Mouse (Mus musculus): ENCODE measurements around the gene Csdc2.
"Not testable (repeated sequence)": the region's sequence is repeated elsewhere in the genome, so short reads cannot be mapped to it uniquely, and the experiment has no call there.

Csdc2 gene

DNA sequence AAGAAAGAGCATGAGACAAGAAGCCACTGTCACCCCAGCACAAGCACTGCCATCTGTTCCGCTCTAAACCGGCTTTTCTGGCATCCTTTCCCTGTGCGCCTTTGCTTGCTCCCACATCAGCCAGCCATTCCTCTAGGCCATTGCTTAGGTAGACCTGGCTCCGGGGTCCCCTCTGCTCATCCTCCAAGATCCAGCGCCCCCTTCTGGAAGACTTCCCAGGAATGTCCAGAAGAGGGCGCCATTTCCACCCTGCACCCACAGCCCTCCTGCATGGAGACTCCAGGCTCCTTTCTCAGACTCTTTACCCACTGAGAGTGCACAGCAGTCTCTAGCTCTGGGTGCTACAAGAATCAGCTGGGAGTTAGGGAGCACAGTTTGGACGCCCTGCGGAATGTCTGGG lies 19.9 kb downstream of the Csdc2 start:
- peak; percentile 52 for DNase-seq

DNA sequence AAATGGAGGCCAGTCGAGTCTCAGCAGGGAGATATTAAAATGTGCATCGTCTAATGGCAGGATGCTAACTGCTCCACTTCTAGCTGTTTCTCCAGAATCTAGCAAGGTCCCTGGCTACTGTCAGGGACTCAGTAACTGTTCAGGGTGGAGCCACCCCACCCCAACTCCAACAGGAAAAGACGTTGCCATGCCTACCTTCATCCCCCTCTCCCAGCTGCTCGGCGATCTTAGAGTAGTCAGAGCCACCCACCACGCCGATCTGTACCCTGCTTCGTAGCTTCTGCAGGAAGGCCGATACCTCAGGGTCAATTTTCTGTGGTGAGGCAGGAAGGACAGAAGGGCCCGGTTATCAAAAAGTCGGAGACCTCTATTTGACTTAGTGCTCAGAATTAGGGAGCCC lies 21.0 kb downstream of the Csdc2 start:
- DNase-seq = no peak

DNA sequence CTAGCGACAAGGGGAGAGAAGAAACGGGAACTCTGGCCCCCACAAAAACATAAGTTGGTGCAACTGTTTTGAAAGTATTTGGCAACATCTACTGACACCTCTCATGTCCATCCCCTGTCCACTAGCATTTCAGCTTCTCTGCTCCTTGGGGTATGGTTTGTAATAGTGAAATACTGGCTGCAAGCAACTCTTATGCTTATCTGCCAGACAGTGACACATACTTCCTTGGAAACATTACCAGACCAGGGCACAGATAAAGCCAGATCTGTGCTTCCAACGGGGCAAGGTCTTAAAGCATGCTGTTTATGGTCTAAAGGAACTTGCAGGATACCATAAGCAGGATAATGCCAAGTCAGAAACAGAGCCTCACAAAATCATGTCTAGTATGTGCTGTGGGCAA lies 22.3 kb downstream of the Csdc2 start:
- no peak for DNase-seq

DNA sequence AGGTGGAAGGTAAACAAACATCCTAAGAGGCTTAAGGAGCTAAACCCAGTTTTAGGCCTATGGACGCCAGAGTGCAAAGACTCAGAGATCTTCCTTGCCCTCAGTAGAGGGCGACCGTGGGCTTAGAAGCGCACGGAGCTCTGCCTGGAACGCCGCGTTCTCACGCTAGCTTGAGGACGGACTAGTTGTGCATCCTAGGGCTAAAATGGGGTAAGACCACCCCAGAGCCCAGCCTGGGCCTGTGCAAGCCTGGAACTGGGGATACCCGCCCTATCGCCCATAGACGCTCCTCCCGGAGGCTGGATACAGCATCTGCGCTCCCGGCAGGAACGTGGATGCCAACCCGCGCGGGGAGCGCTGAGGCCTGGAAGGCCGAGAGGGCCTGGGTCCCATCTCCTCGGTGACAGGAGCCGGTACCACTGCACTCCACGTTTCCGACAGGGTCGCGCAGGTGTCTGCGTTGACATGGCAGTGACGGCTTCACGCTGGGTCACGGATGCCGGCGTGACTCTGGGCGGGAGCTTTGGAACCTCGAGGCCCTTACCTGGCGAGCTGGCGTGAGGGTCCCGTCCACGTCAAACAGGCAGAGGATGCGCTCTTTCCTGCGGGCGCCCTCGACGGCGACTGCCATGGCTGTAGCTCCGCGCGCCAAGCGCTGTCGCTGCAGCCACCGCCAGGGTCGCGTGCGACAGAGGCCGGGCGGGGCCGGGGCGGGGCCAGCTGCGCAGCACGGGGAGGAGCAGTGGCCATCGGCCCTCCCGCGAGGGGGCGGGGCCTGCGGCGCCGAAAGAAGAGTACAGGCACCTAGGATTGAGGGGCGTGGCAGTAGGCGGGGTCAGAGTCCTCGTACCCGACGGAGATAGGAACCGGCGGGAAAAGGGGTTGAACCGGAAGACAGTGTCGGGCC lies 23.9 kb downstream of the Csdc2 start, which contains the start of gene Pmm1:
Pmm1 (minus strand) TSS at position 760 of the 907 bp plus-strand sequence.
- DNase-seq = peak; percentile 99

DNA sequence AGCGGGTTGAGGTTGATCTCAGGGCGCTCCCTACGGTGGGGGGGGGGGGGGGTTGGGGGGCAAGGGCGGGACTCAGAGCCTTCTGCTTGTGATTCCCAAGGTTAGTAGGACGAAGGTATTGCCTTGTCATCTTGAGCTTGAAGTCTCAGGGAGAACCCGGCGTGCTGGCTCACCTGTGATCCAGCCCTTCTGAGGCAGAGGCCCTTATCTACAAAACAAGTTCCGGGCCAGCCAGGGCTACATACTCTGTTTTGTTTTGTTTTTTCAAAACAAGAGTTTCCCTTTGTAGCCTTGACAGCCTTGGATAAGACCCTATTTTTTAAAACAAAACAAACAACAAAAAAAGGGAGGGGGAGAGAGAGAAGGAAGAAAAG lies 24.5 kb downstream of the Csdc2 start:
- no peak for DNase-seq

DNA sequence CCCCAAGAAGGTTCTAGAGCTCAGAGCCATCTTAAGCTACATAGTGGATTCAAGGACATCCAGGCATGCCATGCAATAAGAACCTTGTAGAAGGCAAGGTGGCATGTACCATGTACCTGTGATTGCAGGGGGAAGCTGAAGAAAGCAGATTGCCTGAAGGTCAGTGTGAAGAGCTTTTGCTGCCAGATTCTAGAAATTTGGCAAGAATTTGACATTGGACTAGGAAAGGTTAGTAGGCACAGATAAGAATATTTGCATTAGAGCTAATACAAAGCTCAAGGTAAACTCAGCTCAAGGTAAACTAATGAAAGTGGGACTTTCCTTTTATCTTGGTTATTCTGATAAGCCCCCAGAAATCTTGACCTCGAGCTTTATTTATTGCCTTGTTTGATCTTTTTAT lies 27.7 kb downstream of the Csdc2 start:
- no peak for DNase-seq

DNA sequence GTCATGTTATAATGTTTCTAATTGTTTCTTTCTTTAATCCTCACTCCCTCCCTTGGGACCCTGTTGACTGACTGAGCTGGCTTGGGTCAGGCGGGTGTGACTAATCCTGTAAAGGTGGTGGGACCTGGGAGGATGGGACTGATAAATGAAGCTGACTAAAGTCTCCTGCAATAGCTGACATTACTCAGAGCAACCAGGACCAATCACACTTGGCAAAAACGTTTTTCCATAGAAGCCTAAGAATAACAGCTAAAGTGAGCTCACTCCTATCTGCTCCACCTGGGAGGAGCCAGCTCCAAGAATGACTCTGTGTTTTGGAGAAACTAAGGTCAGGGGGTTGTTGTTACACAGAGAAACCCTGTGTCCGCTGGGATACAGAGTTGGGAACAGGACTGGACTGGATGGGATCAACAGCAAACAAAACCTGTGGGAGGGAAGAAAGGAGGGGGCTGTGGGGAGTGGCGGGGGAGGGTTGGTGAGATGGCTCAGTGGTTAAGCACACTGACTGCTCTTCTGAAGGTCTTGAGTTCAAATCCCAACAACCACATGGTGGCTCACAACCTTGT lies 28.5 kb downstream of the Csdc2 start:
- no peak for DNase-seq

DNA sequence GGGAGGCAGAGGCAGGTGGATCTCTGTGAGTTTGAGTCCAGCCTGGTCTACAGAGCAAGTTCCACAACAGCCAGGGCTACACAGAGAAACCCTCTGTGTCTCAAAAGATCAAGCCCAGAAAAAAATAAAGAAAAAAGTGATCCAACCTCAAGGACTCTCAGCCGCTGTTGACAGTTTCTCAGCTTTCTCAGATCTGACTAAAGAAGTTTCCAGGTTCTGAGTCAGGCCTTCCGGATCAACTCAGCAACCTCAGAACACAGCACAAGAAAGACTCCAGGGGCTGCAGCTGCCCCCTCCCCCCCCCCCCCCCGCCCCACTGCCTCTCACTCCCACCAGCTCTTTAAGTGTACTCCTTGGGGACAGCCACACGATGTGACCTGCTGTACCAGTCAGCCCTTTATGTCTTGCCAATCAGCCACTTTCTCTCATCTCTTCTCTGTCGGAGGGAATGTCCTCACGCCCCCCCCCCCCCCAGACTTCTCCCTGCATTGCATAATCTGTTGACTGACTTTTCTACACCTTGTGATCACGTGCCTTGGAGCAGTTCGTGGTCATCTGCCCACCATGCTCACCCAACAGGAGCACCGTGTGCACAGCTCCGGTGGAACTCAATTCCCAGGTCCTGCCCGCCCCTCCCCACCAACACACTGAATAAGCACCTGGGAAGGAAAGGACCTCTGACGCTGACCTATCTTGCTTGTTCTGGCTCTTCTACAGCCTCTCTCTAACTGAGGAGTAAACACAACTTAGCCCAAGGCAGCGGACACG lies 29.7 kb downstream of the Csdc2 start:
- no peak for DNase-seq

DNA sequence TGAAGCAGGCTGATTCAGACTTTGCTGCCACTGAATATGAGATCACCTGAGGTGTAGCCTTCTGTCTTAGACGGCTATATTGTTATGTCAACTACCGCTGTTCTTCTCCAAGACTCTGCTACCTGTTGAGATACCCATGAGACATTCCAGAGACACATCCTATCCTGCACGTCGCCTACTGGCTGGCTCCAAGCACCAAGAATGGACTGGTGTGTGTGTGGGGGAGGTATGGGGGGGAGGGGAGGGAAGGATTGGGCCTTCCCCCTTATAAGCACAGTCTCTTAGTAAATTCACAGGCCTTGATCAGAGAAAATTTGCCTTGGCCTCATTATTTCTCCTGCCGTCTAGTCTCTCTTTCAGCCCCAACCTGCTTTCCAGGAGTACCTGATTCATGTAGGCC lies 31.3 kb downstream of the Csdc2 start:
- DNase-seq = no peak

DNA sequence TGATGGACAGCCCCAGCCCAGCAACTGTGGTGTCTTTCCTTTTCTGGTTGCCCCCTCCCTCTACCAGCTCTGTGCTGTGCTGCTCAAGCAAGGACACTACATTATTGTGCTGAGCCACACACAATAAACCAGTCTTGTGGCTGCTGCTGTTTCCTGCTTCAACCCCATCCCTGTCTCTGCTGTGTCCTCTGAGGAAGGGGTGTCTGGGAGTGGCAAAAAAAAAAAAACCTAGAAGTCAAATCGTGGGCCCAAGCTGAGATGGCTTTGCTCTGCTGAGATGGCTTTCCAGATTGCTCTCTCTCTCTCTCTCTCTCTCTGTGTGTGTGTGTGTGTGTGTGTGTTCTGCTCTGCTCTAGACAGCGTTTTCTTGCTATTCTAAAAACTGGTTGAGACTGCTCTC lies 31.9 kb downstream of the Csdc2 start:
- no peak for DNase-seq

DNA sequence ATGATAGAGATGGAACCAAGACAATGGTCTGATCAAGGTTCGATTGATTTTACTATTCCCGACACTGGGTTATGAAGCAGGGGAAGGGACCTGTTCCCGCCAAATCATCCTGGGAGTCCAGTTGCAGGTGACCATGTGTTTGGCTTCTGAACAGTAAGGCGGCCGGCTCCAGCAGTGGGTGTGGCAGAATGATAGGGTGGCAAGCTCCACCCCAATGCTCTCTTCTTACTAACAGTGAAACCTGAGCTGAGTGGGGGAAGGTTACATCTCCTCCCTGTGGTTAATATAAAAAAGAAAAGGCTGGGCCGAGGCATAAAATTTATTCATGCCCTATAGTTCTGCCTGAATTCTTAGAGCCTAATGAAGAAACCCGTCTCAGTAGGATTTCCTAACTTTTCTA lies 32.6 kb downstream of the Csdc2 start:
- DNase-seq = peak; percentile 39

DNA sequence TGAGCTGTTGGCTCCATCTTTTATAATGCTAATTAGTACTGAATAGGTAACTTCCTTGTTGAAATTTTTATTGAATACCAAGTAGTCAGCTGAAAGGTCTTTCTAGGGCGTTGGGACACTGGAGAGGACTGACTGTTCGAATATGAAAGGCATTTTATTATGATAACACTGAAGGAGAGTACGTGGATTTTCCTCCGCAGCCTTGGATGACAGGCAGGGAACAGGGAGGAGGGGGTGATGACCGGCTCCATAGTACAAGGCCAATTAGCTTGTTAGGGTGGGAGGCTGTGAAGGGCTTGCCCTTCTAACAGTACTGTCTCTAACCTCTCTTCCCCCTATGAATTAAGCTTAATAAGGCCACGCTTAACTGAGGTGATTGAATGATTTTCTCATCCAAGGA lies 33.1 kb downstream of the Csdc2 start:
- not testable (repeated sequence) for DNase-seq

DNA sequence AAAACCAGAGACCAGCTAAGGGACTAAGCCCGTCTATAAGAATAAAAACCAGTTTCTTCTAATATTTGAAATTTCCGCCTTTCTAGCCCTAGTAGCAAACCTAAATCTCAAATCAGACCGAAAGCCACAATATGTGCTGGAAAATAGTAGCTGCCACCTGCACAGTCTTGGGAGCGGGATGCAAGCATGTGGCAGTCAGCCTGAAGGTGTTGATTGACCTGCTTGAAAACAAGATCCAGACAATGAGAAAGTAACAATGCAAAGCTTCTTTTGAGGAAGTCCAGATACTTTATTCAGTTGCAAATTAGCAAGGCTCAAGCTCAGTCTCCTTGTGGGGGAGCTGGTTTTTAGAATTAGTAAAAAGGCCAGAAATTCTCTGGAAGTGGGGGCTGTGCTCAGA lies 33.9 kb downstream of the Csdc2 start:
- DNase-seq = not testable (repeated sequence)

DNA sequence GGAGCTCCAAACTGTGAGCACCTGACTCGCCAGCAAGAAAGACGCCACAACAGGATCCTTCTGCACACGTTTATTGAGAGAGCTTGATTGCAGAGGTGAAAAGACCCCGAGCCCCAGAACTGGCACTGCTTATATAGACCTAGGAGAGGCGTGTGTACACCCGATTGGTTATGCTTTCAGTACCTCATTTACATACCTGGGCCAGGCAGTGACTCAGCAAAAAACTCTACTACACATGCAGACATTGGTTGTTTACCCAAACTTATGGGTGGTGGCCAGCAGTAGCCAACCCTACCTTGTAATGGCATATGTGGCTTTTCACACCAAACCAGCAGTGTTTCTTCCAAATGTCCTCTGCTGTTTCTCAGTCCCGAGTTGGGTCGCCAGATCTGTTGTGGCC lies 38.6 kb downstream of the Csdc2 start:
- DNase-seq = not testable (repeated sequence)

DNA sequence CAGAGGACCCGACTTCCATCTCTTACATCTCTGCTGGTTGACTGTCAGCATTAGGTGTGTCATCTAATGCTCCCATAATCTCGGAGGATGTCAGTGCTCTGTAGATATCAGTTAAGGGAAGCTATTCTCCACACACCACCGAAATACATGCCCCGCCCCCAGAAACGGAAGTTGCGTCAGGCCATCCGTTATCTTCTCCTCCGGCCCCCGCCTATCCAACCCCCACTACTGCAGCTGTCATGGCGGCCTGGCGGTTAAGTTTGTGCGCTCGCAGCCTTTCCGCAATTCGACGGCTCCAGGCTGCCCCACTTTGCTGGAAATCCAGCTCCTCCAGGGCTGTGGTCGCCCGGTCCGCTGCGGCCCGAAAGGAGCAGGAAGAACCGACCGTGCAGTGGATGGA lies 43.8 kb downstream of the Csdc2 start, which contains the start of gene 1700029P11Rik:
1700029P11Rik (plus strand) TSS at position 220 of the 400 bp plus-strand sequence.
- no peak for DNase-seq

DNA sequence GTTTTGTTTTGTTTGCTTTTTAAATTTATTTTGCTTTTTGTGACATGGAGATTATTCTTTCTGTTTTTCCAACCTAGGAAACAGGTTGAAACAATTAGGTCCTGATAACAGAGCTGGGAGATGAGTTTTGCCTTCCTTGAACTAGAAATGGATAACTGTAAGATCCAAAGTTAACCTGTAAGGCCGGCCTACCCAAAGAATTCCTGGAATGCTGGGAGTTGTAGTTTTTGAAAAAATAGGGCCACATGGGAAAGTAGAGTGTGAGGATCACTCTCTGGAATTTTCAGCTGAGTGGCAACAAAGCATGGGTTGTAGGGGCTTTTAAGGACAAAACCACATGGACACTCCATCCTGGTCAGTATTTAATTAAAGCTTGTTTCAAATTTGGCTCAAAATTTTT lies 45.6 kb downstream of the Csdc2 start:
- DNase-seq = no peak

DNA sequence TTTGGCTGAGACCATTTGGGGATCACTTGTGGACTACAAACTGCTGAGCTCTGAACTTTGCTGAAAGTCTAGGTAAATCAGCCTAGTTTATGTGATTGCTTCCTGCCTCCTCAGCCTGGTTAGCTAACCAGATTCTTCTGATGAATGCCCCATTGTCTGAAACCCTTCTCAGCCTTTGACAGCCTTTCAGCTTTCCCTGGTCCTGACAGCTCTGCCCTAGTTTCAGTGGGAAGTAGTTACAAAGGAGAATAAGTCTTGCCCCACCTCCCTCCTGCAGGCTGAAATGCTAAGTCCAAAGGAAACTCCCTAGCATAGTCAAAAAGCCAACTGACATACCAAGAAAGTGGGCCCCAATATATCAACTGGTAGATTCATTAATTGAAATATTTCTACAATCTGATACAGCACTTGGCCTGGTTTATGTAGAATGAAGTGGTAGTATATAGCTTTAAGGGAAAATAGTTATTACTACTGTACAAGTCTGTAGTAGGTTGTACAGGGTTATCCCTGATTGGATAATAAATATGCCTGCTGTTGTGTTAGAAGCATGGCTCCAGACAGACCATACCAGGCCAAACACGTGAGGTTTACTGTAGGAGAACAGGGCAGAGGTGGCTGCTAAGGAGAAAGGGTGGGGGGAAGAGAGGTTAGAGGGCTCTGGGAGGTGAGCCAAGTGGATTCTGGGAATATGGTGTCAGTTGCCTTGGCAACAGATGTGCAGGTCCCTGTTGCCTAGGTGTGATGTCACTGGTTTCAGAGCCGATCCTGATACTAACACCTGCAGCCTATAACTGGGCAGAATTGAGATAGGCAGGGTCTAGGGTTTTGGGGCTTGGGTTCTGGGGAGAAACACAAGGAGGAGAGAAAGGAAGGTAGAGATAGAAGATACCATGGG lies 49.0 kb downstream of the Csdc2 start:
- DNase-seq = no peak

DNA sequence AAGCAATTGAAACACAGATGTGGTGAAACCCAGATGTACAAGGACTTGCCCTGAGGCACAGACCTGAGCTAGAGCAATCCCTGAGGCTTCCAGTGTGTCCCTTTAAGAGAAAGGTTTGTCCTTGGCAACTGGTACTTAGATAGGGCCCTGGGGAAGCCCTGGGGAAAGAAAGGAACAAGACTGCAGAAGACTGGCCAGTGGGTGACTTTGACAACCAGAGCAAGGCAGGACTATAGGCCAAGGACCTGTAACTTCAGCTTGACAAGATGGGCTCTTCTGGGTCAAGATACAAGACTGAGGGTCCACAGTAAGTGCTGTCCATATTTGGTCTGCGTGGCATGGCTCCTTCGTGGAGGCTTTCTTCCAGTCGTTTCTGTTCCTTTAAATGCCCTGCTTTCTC lies 51.1 kb downstream of the Csdc2 start, which contains the start of gene Xrcc6:
Xrcc6 (plus strand) TSS at position 190 of the 400 bp plus-strand sequence.
- no peak for DNase-seq

DNA sequence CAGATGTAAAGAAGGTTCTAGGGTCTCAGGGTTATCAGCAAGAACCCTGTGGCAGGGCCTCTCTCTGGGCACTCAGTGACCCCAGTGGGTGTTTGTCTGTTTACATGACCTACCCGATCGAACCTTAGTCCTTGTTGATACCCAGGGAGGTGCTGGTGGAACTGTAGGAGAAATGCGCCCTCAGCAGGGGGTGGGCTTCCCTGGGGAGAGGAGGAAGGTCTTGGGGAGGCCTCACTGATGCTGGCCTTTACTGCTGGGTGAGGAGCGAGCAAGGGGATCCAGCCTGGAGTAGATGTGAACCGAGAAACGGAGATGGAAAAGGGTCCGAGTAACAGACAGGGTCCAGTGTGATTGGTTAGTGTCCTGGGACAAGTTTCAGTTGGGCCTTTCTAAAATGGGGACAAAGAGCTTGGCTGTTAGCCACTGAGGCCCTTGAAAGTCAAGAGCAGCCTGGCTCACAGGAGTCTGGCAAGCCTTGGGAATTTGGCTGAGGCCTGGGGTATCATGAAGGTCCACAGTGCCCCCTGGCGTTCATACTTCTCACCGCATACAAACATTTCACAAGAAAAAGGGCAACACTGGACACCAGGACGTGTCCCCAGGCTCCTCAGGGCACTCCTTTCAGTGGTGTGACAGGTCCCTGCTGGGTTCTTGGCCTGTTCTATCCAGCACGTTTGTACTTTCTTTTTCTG lies 53.0 kb downstream of the Csdc2 start:
- peak; percentile 90 for DNase-seq

DNA sequence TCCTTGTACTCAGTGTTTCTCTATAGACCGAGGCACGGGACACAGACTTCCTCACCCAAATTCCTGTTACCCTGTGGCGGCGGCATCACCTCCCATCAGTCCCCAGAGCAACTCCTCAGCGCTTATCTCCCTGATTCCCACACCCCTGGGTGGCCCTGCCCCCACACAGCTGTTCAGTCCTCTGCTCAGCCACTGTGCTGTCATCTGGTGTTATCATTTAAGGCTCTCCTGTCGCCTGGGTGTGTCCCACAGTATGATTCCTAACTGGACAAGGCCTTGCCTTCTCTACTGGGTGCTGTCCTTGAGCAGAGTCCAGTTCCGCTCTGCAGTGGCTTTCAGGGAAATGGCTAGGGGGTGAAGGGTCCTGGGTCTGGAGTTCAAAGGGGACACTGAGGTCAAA lies 54.0 kb downstream of the Csdc2 start:
- DNase-seq = no peak

DNA sequence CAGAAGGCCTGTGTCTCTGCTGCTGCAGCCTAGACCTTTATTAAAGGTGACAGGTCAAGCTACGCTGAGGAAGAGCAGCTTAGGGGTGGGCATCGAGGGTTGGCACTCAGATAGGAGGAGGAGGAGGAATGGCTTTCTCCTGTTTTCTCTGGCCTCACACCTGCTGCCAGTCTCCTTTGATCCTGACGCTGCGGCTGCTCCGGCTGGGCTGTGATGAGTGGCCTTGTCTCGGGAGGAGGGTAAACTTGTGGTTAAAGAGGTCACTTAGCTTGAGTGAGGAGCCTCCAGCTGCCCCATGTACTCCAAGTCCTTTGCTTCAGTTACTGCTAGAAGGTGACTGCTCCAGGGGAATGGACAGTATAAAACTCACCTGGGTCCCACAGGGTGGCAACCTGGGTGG lies 57.4 kb downstream of the Csdc2 start:
- no peak for DNase-seq

Measured in kidney, adult 18-20 months (tissue).